Mouse (Mus musculus): ENCODE results near the gene Kcne3. TPM values are rescaled to one million over a fixed set of nuclear protein-coding genes. Genes with fewer than 3 reads are reported as not detected.

Gene Kcne3
- polyA plus RNA-seq, 1 experiment from 2014 or later: 1.6 TPM

DNA sequence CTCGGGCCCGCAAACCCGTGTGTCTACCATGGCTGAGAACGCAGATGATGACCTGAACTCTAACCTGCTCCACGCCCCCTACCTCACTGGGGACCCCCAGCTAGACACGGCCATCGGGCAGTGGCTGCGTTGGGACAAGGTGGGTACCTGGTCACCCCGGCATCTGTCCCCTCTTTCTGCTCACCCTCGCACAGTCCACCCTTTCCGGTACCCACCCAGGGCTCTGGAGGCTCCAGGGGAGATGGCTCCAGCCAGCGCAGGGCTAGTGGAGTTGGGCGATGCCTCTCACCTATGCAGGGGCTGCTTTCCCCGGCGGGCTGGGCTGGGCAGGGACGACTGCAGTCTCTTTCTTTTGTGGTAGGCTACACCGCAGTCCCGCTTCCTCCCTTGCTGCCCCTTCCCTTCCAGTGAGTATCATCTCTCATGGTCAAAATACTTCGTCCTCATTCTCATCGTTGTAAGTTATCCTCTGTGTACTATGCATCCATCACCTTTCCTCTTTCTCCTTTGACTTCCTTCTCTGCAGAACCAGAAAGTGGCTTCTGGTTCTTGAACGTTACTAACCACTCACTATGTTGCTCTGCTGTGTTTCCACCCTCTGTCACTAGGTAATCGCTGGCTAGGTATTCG is 51.7 kb downstream of the Kcne3 start:
- Histone ChIP-seq H3K4me1 (ENCODE audit: insufficient read depth) (peaks cover 9% of the 10 kb centered on the region), H3K4me3 (ENCODE audit: low read depth, low read length) (peak overlapping the region; percentile 93), H3K9me3 (ENCODE audit: low read length) (no peaks in the 10 kb centered on the region), H3K27me3 (ENCODE audit: insufficient read depth, low read length) (no peaks in the 10 kb centered on the region), H3K36me3 (replicated peaks; ENCODE audit: insufficient read depth, low read length) (no peaks in the 10 kb centered on the region), H3K4me2 (ENCODE audit: low read depth, low read length) (peak overlapping the region; percentile 100), H3K27ac (ENCODE audit: low read depth) (peak overlapping the region; percentile 97), H3K9ac (replicated peaks) (peak overlapping the region; percentile 85)
- WGBS (ENCODE audit: insufficient replicate concordance): 3% methylated on average over 23 of the region's 23 CpGs
- peak; percentile 32 for ATAC-seq
- DNase-seq: peak; percentile 47
- TF ChIP-seq EP300 (IDR thresholded peaks at IDR 0.05; ENCODE audit: low read depth) (no peak), CTCF (IDR thresholded peaks at IDR 0.05; ENCODE audit: low read depth) (no peak)

DNA sequence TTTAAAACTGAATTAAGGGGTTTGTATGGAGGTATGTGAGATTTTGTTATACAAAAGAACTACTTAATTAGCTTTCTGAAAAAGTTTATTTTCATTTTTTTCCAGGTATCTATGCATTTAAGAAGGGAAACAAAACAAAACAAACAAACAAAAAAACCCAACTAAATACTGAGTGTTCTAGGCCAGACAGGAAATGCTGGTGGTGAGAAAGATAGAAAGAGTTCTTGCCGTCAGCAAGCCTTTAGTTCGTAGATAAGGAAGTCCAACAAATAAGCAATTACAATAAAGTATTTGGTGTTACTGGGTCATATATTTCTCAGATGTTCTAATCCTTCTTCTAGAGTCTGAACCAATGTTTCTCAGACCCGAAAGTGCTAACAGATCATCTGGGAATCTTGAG is 52.7 kb downstream of the Kcne3 start:
- Histone ChIP-seq H3K27ac (ENCODE audit: low read depth) (no peak overlapping the region), H3K4me3 (ENCODE audit: low read depth, low read length) (peak overlapping the region; percentile 93), H3K27me3 (ENCODE audit: insufficient read depth, low read length) (no peaks in the 10 kb centered on the region), H3K9ac (replicated peaks) (no peak overlapping the region), H3K9me3 (ENCODE audit: low read length) (no peaks in the 10 kb centered on the region), H3K36me3 (replicated peaks; ENCODE audit: insufficient read depth, low read length) (no peaks in the 10 kb centered on the region), H3K4me2 (ENCODE audit: low read depth, low read length) (peak overlapping the region; percentile 100), H3K4me1 (ENCODE audit: insufficient read depth) (peaks cover 11% of the 10 kb centered on the region)
- no peak for DNase-seq
- peak; percentile 13; the same call in 1 of the 2 replicates for TF ChIP-seq EP300 (IDR thresholded peaks at IDR 0.05; ENCODE audit: low read depth)
- TF ChIP-seq CTCF (IDR thresholded peaks at IDR 0.05; ENCODE audit: low read depth): no peak
- 44% methylated on average over 3 of the region's 3 CpGs for WGBS (ENCODE audit: insufficient replicate concordance)
- no peak for ATAC-seq

DNA sequence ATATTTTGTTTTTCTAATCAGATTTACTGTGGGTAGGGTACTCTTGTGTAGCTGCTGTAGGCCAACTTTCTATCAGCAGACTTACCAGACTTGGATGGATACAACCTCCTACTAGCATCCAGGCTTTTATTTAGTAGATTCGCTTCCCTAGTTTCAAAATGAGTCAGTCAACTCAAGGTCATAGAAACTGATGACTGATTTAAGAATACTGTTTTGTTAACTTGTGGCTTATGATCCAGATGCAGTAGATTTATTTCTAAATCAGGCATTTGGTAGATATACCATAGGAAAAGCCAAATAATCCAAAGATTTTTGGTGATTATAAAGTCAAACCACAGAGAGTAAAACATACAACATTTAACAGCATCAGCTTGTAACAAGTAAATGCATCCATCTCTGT is 54.3 kb downstream of the Kcne3 start:
- Histone ChIP-seq H3K9ac (replicated peaks) (no peak overlapping the region), H3K27ac (ENCODE audit: low read depth) (no peak overlapping the region), H3K36me3 (replicated peaks; ENCODE audit: insufficient read depth, low read length) (no peaks in the 10 kb centered on the region), H3K9me3 (ENCODE audit: low read length) (no peaks in the 10 kb centered on the region), H3K4me1 (ENCODE audit: insufficient read depth) (peaks cover 12% of the 10 kb centered on the region), H3K27me3 (ENCODE audit: insufficient read depth, low read length) (no peaks in the 10 kb centered on the region), H3K4me3 (ENCODE audit: low read depth, low read length) (no peak overlapping the region), H3K4me2 (ENCODE audit: low read depth, low read length) (no peak overlapping the region)
- TF ChIP-seq CTCF (IDR thresholded peaks at IDR 0.05; ENCODE audit: low read depth) (no peak), EP300 (IDR thresholded peaks at IDR 0.05; ENCODE audit: low read depth) (no peak)
- ATAC-seq (no peak), DNase-seq (no peak)
- WGBS (ENCODE audit: insufficient replicate concordance): 86% methylated on average over 1 of the region's 1 CpGs

DNA sequence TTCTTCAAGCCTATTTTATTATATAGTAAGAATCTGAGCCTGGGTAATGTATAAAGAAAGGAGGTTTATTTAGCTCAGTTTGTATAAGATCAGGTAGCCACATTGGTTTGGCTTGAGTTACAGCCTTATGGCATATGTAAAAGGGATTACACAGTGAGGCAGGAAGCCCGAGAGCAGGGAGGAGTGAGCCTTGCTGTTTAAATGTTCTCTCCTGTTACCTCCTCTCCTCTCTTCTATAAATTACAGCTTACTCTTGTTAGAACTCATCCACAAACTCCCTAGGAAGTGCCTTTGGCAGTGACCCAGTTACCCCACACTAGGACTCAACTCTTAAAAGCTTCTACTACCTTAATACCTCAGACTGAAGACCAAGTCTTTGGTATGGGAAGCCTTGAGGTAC is 55.4 kb downstream of the Kcne3 start:
- Histone ChIP-seq H3K4me3 (ENCODE audit: low read depth, low read length) (no peak overlapping the region), H3K27me3 (ENCODE audit: insufficient read depth, low read length) (no peaks in the 10 kb centered on the region), H3K4me2 (ENCODE audit: low read depth, low read length) (no peak overlapping the region), H3K27ac (ENCODE audit: low read depth) (no peak overlapping the region), H3K36me3 (replicated peaks; ENCODE audit: insufficient read depth, low read length) (no peaks in the 10 kb centered on the region), H3K4me1 (ENCODE audit: insufficient read depth) (peaks cover 10% of the 10 kb centered on the region), H3K9me3 (ENCODE audit: low read length) (no peaks in the 10 kb centered on the region), H3K9ac (replicated peaks) (no peak overlapping the region)
- no peak for DNase-seq
- no peak for ATAC-seq
- TF ChIP-seq EP300 (IDR thresholded peaks at IDR 0.05; ENCODE audit: low read depth) (no peak), CTCF (IDR thresholded peaks at IDR 0.05; ENCODE audit: low read depth) (no peak)
- 67% methylated on average over 1 of the region's 1 CpGs for WGBS (ENCODE audit: insufficient replicate concordance)

DNA sequence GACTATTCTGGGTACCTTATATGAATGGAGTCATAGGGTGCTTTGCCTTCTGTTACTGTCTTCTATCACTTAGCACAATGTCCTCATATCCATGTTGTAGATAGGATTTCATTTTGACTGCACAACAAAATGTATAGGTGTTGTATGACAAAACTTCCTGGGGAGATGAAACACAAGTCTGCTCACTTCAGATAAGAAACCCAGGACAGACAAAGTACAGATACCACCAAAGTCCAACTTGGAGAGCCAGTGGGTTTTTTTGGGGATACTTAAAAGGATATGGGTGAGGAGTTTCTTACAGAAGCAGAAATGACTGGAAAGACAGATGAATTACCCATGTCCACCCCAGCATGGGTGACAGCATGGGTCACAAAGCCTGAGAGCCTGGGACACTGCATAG is 57.4 kb downstream of the Kcne3 start:
- H3K27ac ChIP-seq (ENCODE audit: low read depth): no peak overlapping the region
- no peaks in the 10 kb centered on the region for H3K27me3 ChIP-seq (ENCODE audit: insufficient read depth, low read length)
- H3K4me2 ChIP-seq (ENCODE audit: low read depth, low read length): no peak overlapping the region
- H3K9me3 ChIP-seq (ENCODE audit: low read length): no peaks in the 10 kb centered on the region
- TF ChIP-seq CTCF (IDR thresholded peaks at IDR 0.05; ENCODE audit: low read depth): no peak
- peak; percentile 18; the same call in 1 of the 2 replicates for TF ChIP-seq EP300 (IDR thresholded peaks at IDR 0.05; ENCODE audit: low read depth)
- no peak overlapping the region for H3K4me3 ChIP-seq (ENCODE audit: low read depth, low read length)
- DNase-seq: no peak
- H3K9ac ChIP-seq (replicated peaks): no peak overlapping the region
- H3K36me3 ChIP-seq (replicated peaks; ENCODE audit: insufficient read depth, low read length): no peaks in the 10 kb centered on the region
- H3K4me1 ChIP-seq (ENCODE audit: insufficient read depth): peaks cover 3% of the 10 kb centered on the region; the same call in 1 of the 2 replicates
- no peak for ATAC-seq

Other genes starting within 250 kb of the Kcne3 start
- gene Rnf169, start 196.1 kb upstream of the Kcne3 start, polyA plus RNA-seq (2015; fragmentation: Nextera tagmentation; extraction: Ambion mirVana): 2.5 and 2.8 TPM in 2 replicates
- gene Chrdl2, start 170.3 kb upstream of the Kcne3 start, polyA plus RNA-seq (2015; fragmentation: Nextera tagmentation; extraction: Ambion mirVana): not detected in 2 replicates
- gene Pold3, start 54.9 kb upstream of the Kcne3 start, polyA plus RNA-seq (2015; fragmentation: Nextera tagmentation; extraction: Ambion mirVana): 17.2 and 21.8 TPM in 2 replicates
- gene Lipt2, start 17.2 kb upstream of the Kcne3 start, polyA plus RNA-seq (2015; fragmentation: Nextera tagmentation; extraction: Ambion mirVana): 6.4 and 7.6 TPM in 2 replicates
- gene Pgm2l1, start 50.9 kb downstream of the Kcne3 start, polyA plus RNA-seq (2015; fragmentation: Nextera tagmentation; extraction: Ambion mirVana): 0.91 and 0.96 TPM in 2 replicates
- 0.19 and 0.27 TPM in 2 replicates for gene P4ha3, start 109.0 kb downstream of the Kcne3 start, polyA plus RNA-seq (2015; fragmentation: Nextera tagmentation; extraction: Ambion mirVana)
- 4.8 and 5.1 TPM in 2 replicates for gene C2cd3, start 195.7 kb downstream of the Kcne3 start, polyA plus RNA-seq (2015; fragmentation: Nextera tagmentation; extraction: Ambion mirVana)
- 18.1 and 18.2 TPM in 2 replicates for gene Ppme1, start 195.8 kb downstream of the Kcne3 start, polyA plus RNA-seq (2015; fragmentation: Nextera tagmentation; extraction: Ambion mirVana)